In the genomic region with DNA sequence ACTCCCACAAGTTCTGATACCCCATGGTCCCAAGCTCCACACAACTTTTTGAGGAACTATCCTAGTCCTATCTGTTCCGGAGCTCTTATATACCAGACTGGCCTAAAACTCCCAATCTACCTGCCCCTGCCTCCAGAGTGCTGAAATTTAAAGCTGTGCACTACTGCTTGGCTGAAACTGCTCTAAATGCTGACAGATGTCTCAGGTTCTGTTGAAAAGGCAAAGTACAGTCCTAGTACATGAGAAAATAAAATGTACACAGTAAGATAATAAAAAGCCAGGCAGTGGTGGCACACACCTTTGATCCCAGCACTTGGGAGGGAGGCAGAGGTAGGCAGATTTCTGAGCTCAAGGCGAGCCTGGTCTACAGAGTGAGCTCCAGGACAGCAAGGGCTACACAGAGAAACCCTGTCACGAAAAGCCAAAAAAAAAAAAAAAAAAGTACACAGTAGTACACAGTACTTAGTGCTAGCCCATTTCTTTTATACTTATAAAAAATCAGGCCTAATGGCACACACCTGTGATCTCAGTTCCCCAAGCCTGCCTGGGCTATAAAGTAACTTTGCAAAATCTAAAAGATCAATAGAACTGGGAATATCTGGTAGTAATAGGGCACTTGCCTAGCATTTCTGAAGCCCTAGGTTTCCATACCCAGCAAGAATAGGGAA, we compare ENCODE assay signal across 14 mouse cellular contexts. TPM values are rescaled to one million over a fixed set of nuclear protein-coding genes. Genes with fewer than 3 reads are reported as not detected.
DNase-seq lines count a peak whose midpoint lies in the region; ATAC-seq and TF ChIP-seq lines count a peak whose summit lies in the region.
"Had no signal": no experiment of that assay in that cellular context is flagged by ENCODE, and none has a peak within 500 bp of the region (broad histone marks: within the 10 kb centered on the region; RNA-seq: fewer than 3 reads in every experiment).

No protein-coding gene starts in this region.

- no peak overlapping the region for H3K4me3 ChIP-seq in heart, embryonic 12.5 days
- peak overlapping the region; percentile 16; the same call in 1 of the 2 replicates for H3K4me3 ChIP-seq in G1E (ENCODE audit: low read depth, low read length)
- peak overlapping the region; percentile 29; the same call in 1 of the 2 replicates for H3K4me3 ChIP-seq in liver, embryonic 13.5 days (replicated peaks)

- intact Hi-C loops in heart, postnatal 25 days (cut with DNase I) = no loop called here

- peak; percentile 85 for DNase-seq in heart, adult 11 months
- peak; percentile 39 for DNase-seq in 3134 (ENCODE audit: extremely low read depth, insufficient read length, low spot score)
- DNase-seq in G1E (ENCODE audit: low spot score) = no peak
- DNase-seq in liver, embryonic 13.5 days = no peak
- DNase-seq in frontal cortex, postnatal 25 days (ENCODE audit: low spot score in 2 of 2) = no peak
- DNase-seq in embryo, embryonic 11 days = no peak
- DNase-seq in heart, postnatal 25 days (ENCODE audit: low spot score) = no peak
- DNase-seq: thymus, adult 2 months had no signal

- no peak for TF ChIP-seq CTCF in G1E (IDR thresholded peaks at IDR 0.05; ENCODE audit: low read depth, low read length)

- 69% methylated on average over 3 of the region's 3 CpGs for WGBS in heart, embryonic 12.5 days
- 52% methylated on average over 3 of the region's 3 CpGs for WGBS in liver, embryonic 13.5 days (ENCODE audit: insufficient replicate concordance)

- no peaks in the 10 kb centered on the region for H3K27me3 ChIP-seq in heart, embryonic 12.5 days (replicated peaks)
- 0 out of 2 replicates have a peak, but pooled peaks cover 5% of the 10 kb centered on the region for H3K27me3 ChIP-seq in G1E (ENCODE audit: insufficient read depth, low read length)
- H3K27me3 ChIP-seq in liver, embryonic 13.5 days = no peaks in the 10 kb centered on the region

- no peaks in the 10 kb centered on the region for H3K9me3 ChIP-seq in heart, embryonic 12.5 days (replicated peaks)
- no peaks in the 10 kb centered on the region for H3K9me3 ChIP-seq in G1E (replicated peaks)
- H3K9me3 ChIP-seq in liver, embryonic 13.5 days (replicated peaks) = no peaks in the 10 kb centered on the region

- ATAC-seq in heart, embryonic 12.5 days (ENCODE audit: insufficient number of reproducible peaks, low FRiP score) = no peak
- no peak for ATAC-seq in G1E (ENCODE audit: extremely low read depth, insufficient number of reproducible peaks, low FRiP score, poor library complexity, severe bottlenecking)
- no peak for ATAC-seq in liver, embryonic 13.5 days (ENCODE audit: low read depth)

- peaks cover 22% of the 10 kb centered on the region for H3K36me3 ChIP-seq in heart, embryonic 12.5 days
- peaks cover 23% of the 10 kb centered on the region for H3K36me3 ChIP-seq in G1E (replicated peaks)
- H3K36me3 ChIP-seq in liver, embryonic 13.5 days = peaks cover 25% of the 10 kb centered on the region

- H3K27ac ChIP-seq in heart, embryonic 12.5 days (ENCODE audit: poor library complexity, severe bottlenecking) = no peak overlapping the region
- H3K27ac ChIP-seq in liver, embryonic 13.5 days = peak overlapping the region; percentile 98

- H3K4me2 ChIP-seq in heart, embryonic 12.5 days = no peak overlapping the region
- no peak overlapping the region for H3K4me2 ChIP-seq in liver, embryonic 13.5 days

- H3K9ac ChIP-seq in heart, embryonic 12.5 days = no peak overlapping the region
- H3K9ac ChIP-seq in liver, embryonic 13.5 days = no peak overlapping the region

- H3K4me1 ChIP-seq in heart, embryonic 12.5 days (replicated peaks) = peaks cover 23% of the 10 kb centered on the region
- H3K4me1 ChIP-seq in G1E (ENCODE audit: insufficient read depth, low read depth, low read length) = peaks cover 28% of the 10 kb centered on the region
- peaks cover 29% of the 10 kb centered on the region for H3K4me1 ChIP-seq in liver, embryonic 13.5 days (replicated peaks)

RNA-seq across cellular contexts. Expression of a gene that starts 3.0 kb away (rescaled TPM):
- polyA plus RNA-seq in heart, embryonic 12.5 days (2016; fragmentation: Nextera tagmentation; extraction: Ambion mirVana) = 1,467 and 1,522 TPM in 2 replicates
- total RNA-seq in G1E (2014; fragmentation: Nextera tagmentation) = 916 and 1,324 TPM in 2 replicates
- total RNA-seq in G1E (2017) = 235 and 344 TPM in 2 replicates
- 514 and 548 TPM in 2 replicates for polyA plus RNA-seq in G1E (2012)
- 1,883 and 1,943 TPM in 2 replicates for polyA plus RNA-seq in liver, embryonic 13.5 days (2015; fragmentation: Nextera tagmentation; extraction: Ambion mirVana)
- 1,000 to 10,000 TPM; 1,459 to 1,550 TPM for total RNA-seq in heart, postnatal 25 days (2021)

RNA-seq across cellular contexts. Expression of a gene that starts 11.5 kb away (rescaled TPM):
- not detected in 2 replicates for polyA plus RNA-seq in heart, embryonic 12.5 days (2016; fragmentation: Nextera tagmentation; extraction: Ambion mirVana)
- total RNA-seq in G1E (2014; fragmentation: Nextera tagmentation) = not detected in 2 replicates
- not detected in 2 replicates for total RNA-seq in G1E (2017)
- not detected in 2 replicates for polyA plus RNA-seq in G1E (2012)
- not detected in 2 replicates for polyA plus RNA-seq in liver, embryonic 13.5 days (2015; fragmentation: Nextera tagmentation; extraction: Ambion mirVana)
- total RNA-seq in heart, postnatal 25 days (2021) = not detected
- total RNA-seq: adrenal gland, postnatal 25 days; heart, postnatal 14 days; left cerebral cortex, adult 18-20 months; midbrain, postnatal 0 days had no signal
- polyA plus RNA-seq: kidney, adult 2 months had no signal

RNA-seq across cellular contexts. Expression of a gene that starts 33.2 kb away (rescaled TPM):
- 11.1 and 12.3 TPM in 2 replicates for polyA plus RNA-seq in heart, embryonic 12.5 days (2016; fragmentation: Nextera tagmentation; extraction: Ambion mirVana)
- total RNA-seq in G1E (2014; fragmentation: Nextera tagmentation) (not detected in 2 replicates), G1E (2017) (0.05 TPM in 1 of 2 replicates, not detected in the other)
- not detected in 2 replicates for polyA plus RNA-seq in G1E (2012)
- polyA plus RNA-seq in liver, embryonic 13.5 days (2015; fragmentation: Nextera tagmentation; extraction: Ambion mirVana) = 0.37 and 0.50 TPM in 2 replicates
- 1 to 10 TPM in 1 of 2 experiments, under 1 TPM in 1; 0.83 to 1.2 TPM for total RNA-seq in heart, postnatal 25 days (2021)

RNA-seq across cellular contexts. Expression of a gene that starts 53.1 kb away (rescaled TPM):
- polyA plus RNA-seq in heart, embryonic 12.5 days (2016; fragmentation: Nextera tagmentation; extraction: Ambion mirVana) = not detected in 2 replicates
- total RNA-seq in G1E (2014; fragmentation: Nextera tagmentation) (not detected in 2 replicates), G1E (2017) (0.11 TPM in 1 of 2 replicates, not detected in the other)
- polyA plus RNA-seq in G1E (2012) = not detected in 2 replicates
- polyA plus RNA-seq in liver, embryonic 13.5 days (2015; fragmentation: Nextera tagmentation; extraction: Ambion mirVana) = not detected in 2 replicates
- not detected for total RNA-seq in heart, postnatal 25 days (2021)
- total RNA-seq: adrenal gland, postnatal 25 days; heart, postnatal 14 days had no signal
- polyA plus RNA-seq: kidney, adult 2 months; midbrain, postnatal 0 days had no signal

Comparison
In these comparisons a context has a peak if more than half of its experiments do, and no peak if none do; other contexts are left out.
1. DNase-seq: peak in heart, adult 11 months (single experiment) and 3134 (single experiment); none in G1E (single experiment), liver, embryonic 13.5 days (single experiment), frontal cortex, postnatal 25 days (0 of 2), embryo, embryonic 11 days (single experiment) and heart, postnatal 25 days (single experiment).